Mouse (Mus musculus) testis, adult 2 months (tissue): ENCODE measurements at regions not wholly inside any gene's neighbourhood (a gene's known extent, or its start where the extent isn't known, plus 50 kb on each side); places are given as distances from the start of the nearest gene placed in this dataset.

Source experiments
- CTCF ChIP-seq: fragments of 200-500 bp; IDR thresholded peaks from 2 replicates; pipeline ENCODE4 v1.5.1; 2012; ENCODE audit warnings: low read depth, mild to moderate bottlenecking, inconsistent platforms, low read length, moderate library complexity; ENCODE audit not compliant: control insufficient read depth, insufficient read depth, insufficient replicate concordance
- POLR2A ChIP-seq: fragments of 200-500 bp; IDR thresholded peaks from 2 replicates; pipeline ENCODE4 v1.6.1; 2012; ENCODE audit warnings: low read depth, mild to moderate bottlenecking, inconsistent platforms, low read length, moderate library complexity; ENCODE audit not compliant: control insufficient read depth

GRCm38 (mm10) chr13:5345712-5346111, 515.6 kb upstream of the Klf6 start:
- TF ChIP-seq POLR2A = no peak
- no peak for TF ChIP-seq CTCF
